Mouse (Mus musculus) E14TG2a.4 (cell line): ENCODE data around the gene Clec4g.

Experiments used
- CTCF ChIP-seq: conservative IDR thresholded peaks from 2 replicates; pipeline ENCODE4 v1.5.1; 2014; ENCODE audit warnings: low read length
- POU5F1 ChIP-seq: IDR thresholded peaks from 2 replicates; pipeline ENCODE4 v1.6.1; 2014; ENCODE audit warnings: low read length, borderline replicate concordance

- no peak for TF ChIP-seq CTCF
- TF ChIP-seq POU5F1, result no peak
Measured at GRCm38 (mm10) chr8:3710312-3710711, 10.1 kb downstream of the Clec4g start.
